Mouse (Mus musculus): ENCODE data around the gene Krt13.

GRCm38 (mm10) chr11:100145104-100145503, 23.7 kb upstream of the Krt13 start:
- no peak for TF ChIP-seq CTCF (IDR thresholded peaks at IDR 0.05)
- TF ChIP-seq EP300 (IDR thresholded peaks at IDR 0.05) = no peak

Data from lung, postnatal 0 days (tissue).